Mouse (Mus musculus) heart, postnatal 0 days (tissue): ENCODE measurements around the gene Pdhx.

Source experiments
- CTCF ChIP-seq: IDR thresholded peaks from 2 replicates; pipeline ENCODE4 v1.5.1; 2016; ENCODE audit warnings: antibody characterized with exemption, control low read depth, low read depth
- EP300 ChIP-seq: IDR thresholded peaks from 2 replicates; pipeline ENCODE4 v1.6.1; 2016; ENCODE audit warnings: antibody characterized with exemption, low read depth

DNA sequence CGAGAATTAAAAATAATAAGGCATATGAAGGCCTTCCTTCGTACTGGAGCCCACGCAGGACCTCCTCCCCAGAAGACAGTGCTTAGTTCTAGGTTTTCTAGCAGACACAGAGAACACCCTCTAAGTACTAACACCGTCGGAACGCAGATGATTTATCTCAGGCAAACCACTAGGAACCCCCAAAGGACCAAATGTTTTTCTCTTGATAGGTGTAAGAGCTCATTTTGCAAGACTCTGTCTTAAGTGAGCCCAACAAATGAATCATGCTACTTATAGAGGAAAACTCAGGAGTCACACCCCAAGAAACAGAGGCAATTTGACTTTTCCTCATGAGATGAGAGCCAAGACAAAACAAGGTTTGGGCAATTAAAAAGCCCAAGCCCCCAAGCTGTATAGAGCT is 80.9 kb downstream of the Pdhx start:
- TF ChIP-seq CTCF (no peak), EP300 (no peak)
